Mouse (Mus musculus): ENCODE results near the gene Dnajc5.

- TF ChIP-seq POLR2A (IDR thresholded peaks at IDR 0.05; ENCODE audit: borderline replicate concordance, insufficient read depth, low read length), result no peak
- TF ChIP-seq CTCF (IDR thresholded peaks at IDR 0.05; ENCODE audit: borderline replicate concordance, insufficient read depth, low read depth, low read length), result no peak
Measured at GRCm38 (mm10) chr2:181597378-181598061, 77.2 kb downstream of the Dnajc5 start.

All from cerebellum, adult 2 months (tissue).